Mouse (Mus musculus) embryonic fibroblast, embryonic 13.5 days (primary cell): ENCODE results near the gene Frmd4a.
A peak's percentile ranks its signal among the peaks of the same experiment; 100 is the strongest.

ENCODE experiments used
- CTCF ChIP-seq: IDR thresholded peaks from 2 replicates; pipeline ENCODE4 v1.5.1; 2011; ENCODE audit warnings: mild to moderate bottlenecking, control low read depth, low read length, moderate library complexity, borderline replicate concordance; ENCODE audit not compliant: insufficient read depth
- POLR2A ChIP-seq: IDR thresholded peaks from 2 replicates; pipeline ENCODE4 v1.6.1; 2011; ENCODE audit warnings: low read depth, mild to moderate bottlenecking, control low read depth, low read length, moderate library complexity

GRCm38 (mm10) chr2:4651500-4652285 is 634.2 kb downstream of the Frmd4a start, which contains the start of gene Prpf18:
- TF ChIP-seq POLR2A (peak; percentile 85), CTCF (peak; percentile 38; the same call in 1 of the 2 replicates)
